Mouse (Mus musculus) gastrocnemius, adult 2 months (tissue): ENCODE data around the gene Rergl. TPM values are rescaled to one million over a fixed set of nuclear protein-coding genes. Genes with fewer than 3 reads are reported as not detected.

Source experiments
- DNase-seq: peaks from one replicate; pipeline ENCODE4 v3.0.0; 2022
- H3K27ac ChIP-seq: fragments of 200-600 bp; 2 replicates; pipeline ENCODE4 v1.8.1; 2022; ENCODE audit warnings: mild to moderate bottlenecking
- H3K4me3 ChIP-seq: fragments of 200-600 bp; 2 replicates; pipeline ENCODE4 v1.8.1; 2022; ENCODE audit warnings: mild to moderate bottlenecking, moderate library complexity
- CTCF ChIP-seq: fragments of 200-600 bp; IDR thresholded peaks from 2 replicates; pipeline ENCODE4 v1.8.1; 2022; ENCODE audit warnings: antibody characterized with exemption, mild to moderate bottlenecking, moderate library complexity
- intact Hi-C: fragments of 180-260 bp; cut with DNase I; formaldehyde crosslinking; loops from one replicate; pipeline ENCODE4 v1.15.1; 2025
- long read RNA-seq, 2 experiments: library from polyadenylated mRNA; stranded (forward); transcript quantifications; one replicate each; pipeline ENCODE4 v2.0.0; 2021
- total RNA-seq, 2 experiments: library from RNA; stranded (reverse); gene quantifications; 2 replicates each; pipeline ENCODE4 v1.2.3; 2021

The Rergl gene
- not detected for total RNA-seq
- long read RNA-seq, experiment 1: 0 reads
- long read RNA-seq, experiment 2: 0 reads

GRCm38 (mm10) chr6:139501876-139502275, at the start of gene Rergl:
Gene Rergl (minus strand): TSS chr6:139501976.
- intact Hi-C loops: no loop called here
- no peak for TF ChIP-seq CTCF
- no peak for DNase-seq
- Histone ChIP-seq H3K27ac (no peak within 1 kb of the TSS), H3K4me3 (no peak within 1 kb of the TSS)

- intact Hi-C loops: no loop called here
- no peak for DNase-seq
- peak; percentile 33; the same call in 1 of the 2 replicates for TF ChIP-seq CTCF
Measured at GRCm38 (mm10) chr6:139538469-139538868, 36.7 kb upstream of the Rergl start.

GRCm38 (mm10) chr6:139525406-139525805, 23.6 kb upstream of the Rergl start:
- no peak for TF ChIP-seq CTCF
- Histone ChIP-seq H3K4me3 (no peak overlapping the region), H3K27ac (no peak overlapping the region)
- intact Hi-C loops: no loop called here
- DNase-seq: no peak

More at GRCm38 (mm10) chr6:139538469-139538868, 36.7 kb upstream of the Rergl start:
- Histone ChIP-seq H3K4me3 (no peak overlapping the region), H3K27ac (no peak overlapping the region)

GRCm38 (mm10) chr6:139524288-139524687, 22.5 kb upstream of the Rergl start:
- Histone ChIP-seq H3K4me3 (no peak overlapping the region), H3K27ac (no peak overlapping the region)
- no peak for DNase-seq
- TF ChIP-seq CTCF: no peak
- intact Hi-C loops: no loop called here

GRCm38 (mm10) chr6:139514938-139515510, 13.2 kb upstream of the Rergl start:
- Histone ChIP-seq H3K27ac (no peak overlapping the region), H3K4me3 (no peak overlapping the region)
- no peak for DNase-seq
- no peak for TF ChIP-seq CTCF
- intact Hi-C loops: no loop called here

- no peak overlapping the region for H3K27ac ChIP-seq
- no peak for DNase-seq
- TF ChIP-seq CTCF: no peak
- no peak overlapping the region for H3K4me3 ChIP-seq
- intact Hi-C loops: no loop called here
Measured at GRCm38 (mm10) chr6:139479730-139480129, 22.0 kb downstream of the Rergl start.

GRCm38 (mm10) chr6:139464980-139465379, 36.8 kb downstream of the Rergl start:
- intact Hi-C loops: no loop called here
- no peak for DNase-seq
- H3K27ac ChIP-seq: no peak overlapping the region
- no peak for TF ChIP-seq CTCF
- no peak overlapping the region for H3K4me3 ChIP-seq

GRCm38 (mm10) chr6:139464292-139464691, 37.5 kb downstream of the Rergl start:
- intact Hi-C loops: no loop called here
- DNase-seq: no peak
- Histone ChIP-seq H3K27ac (no peak overlapping the region), H3K4me3 (no peak overlapping the region)
- no peak for TF ChIP-seq CTCF

GRCm38 (mm10) chr6:139461094-139461493, 40.7 kb downstream of the Rergl start:
- no peak for DNase-seq
- peak; percentile 33 for TF ChIP-seq CTCF
- intact Hi-C loops: no loop called here
- no peak overlapping the region for H3K27ac ChIP-seq
- no peak overlapping the region for H3K4me3 ChIP-seq

- intact Hi-C loops: no loop called here
- Histone ChIP-seq H3K27ac (no peak overlapping the region), H3K4me3 (no peak overlapping the region)
- DNase-seq: no peak
- no peak for TF ChIP-seq CTCF
Measured at GRCm38 (mm10) chr6:139460470-139460869, 41.3 kb downstream of the Rergl start.

GRCm38 (mm10) chr6:139443999-139444398, 57.8 kb downstream of the Rergl start:
- DNase-seq: no peak

More at GRCm38 (mm10) chr6:139443999-139444398, 57.8 kb downstream of the Rergl start:
- H3K4me3 ChIP-seq: no peak overlapping the region
- intact Hi-C loops: no loop called here
- no peak for TF ChIP-seq CTCF
- H3K27ac ChIP-seq: no peak overlapping the region

Other genes with a start within 250 kb of the Rergl start
- gene Pik3c2g, start 85.2 kb upstream of the Rergl start, total RNA-seq: not detected